18 mouse cellular contexts compared by ENCODE assay signal in genomic region chr6:134218441-134218840, GRCm38 (mm10).
DNase-seq lines count a peak whose midpoint lies in the region; ATAC-seq and TF ChIP-seq lines count a peak whose summit lies in the region.
"Had no signal": no experiment of that assay in that cellular context is flagged by ENCODE, and none has a peak within 500 bp of the region (broad histone marks: within the 10 kb centered on the region; RNA-seq: fewer than 3 reads in every experiment).

No protein-coding gene starts in this region.

- peak; percentile 30 for ATAC-seq in forebrain, postnatal 0 days
- ATAC-seq: intestine, embryonic 16.5 days had no signal

- DNase-seq in forebrain, postnatal 0 days: peak; percentile 69
- no peak for DNase-seq in forebrain, embryonic 10.5 days (ENCODE audit: extremely low spot score, low spot score)
- DNase-seq in testis, postnatal 14 days (ENCODE audit: low spot score): no peak
- DNase-seq in brain, embryonic 14.5 days (ENCODE audit: low read depth): peak; percentile 57
- DNase-seq in cerebellum, postnatal 4 days (ENCODE audit: low spot score in 2 of 2): no peak
- DNase-seq in layer of hippocampus, postnatal 25 days (ENCODE audit: extremely low spot score in 1 of 2, low spot score in 1 of 2): no peak
- DNase-seq: adrenal gland, postnatal 10 days; cerebellum, adult 2 months; cerebellum, postnatal 10 days; embryo, embryonic 11 days; gastrocnemius, postnatal 14 days; heart, postnatal 36 days; kidney, adult 2 months had no signal

- no peak for TF ChIP-seq POLR2A in testis, adult 2 months (IDR thresholded peaks at IDR 0.05; ENCODE audit: control insufficient read depth, low read depth, low read length)
- no peak for TF ChIP-seq POLR2A in brain, embryonic 14.5 days (IDR thresholded peaks at IDR 0.05; ENCODE audit: borderline replicate concordance, extremely low read depth, insufficient read depth, insufficient read length, poor library complexity, severe bottlenecking)

- H3K4me2 ChIP-seq in forebrain, postnatal 0 days (ENCODE audit: low read depth): no peak overlapping the region
- H3K4me2 ChIP-seq: embryonic facial prominence, embryonic 12.5 days; heart, embryonic 12.5 days; hindbrain, embryonic 15.5 days had no signal

- no peaks in the 10 kb centered on the region for H3K27me3 ChIP-seq in forebrain, postnatal 0 days (ENCODE audit: insufficient read depth, low read length)
- no peaks in the 10 kb centered on the region for H3K27me3 ChIP-seq in forebrain, embryonic 10.5 days (ENCODE audit: poor library complexity, severe bottlenecking)
- no peaks in the 10 kb centered on the region for H3K27me3 ChIP-seq in testis, adult 2 months (ENCODE audit: control insufficient read depth, insufficient read depth, low read length)
- H3K27me3 ChIP-seq: embryonic facial prominence, embryonic 12.5 days; heart, embryonic 12.5 days; hindbrain, embryonic 15.5 days had no signal

- H3K36me3 ChIP-seq in forebrain, postnatal 0 days (ENCODE audit: insufficient read depth): no peaks in the 10 kb centered on the region
- H3K36me3 ChIP-seq in forebrain, embryonic 10.5 days (replicated peaks): peaks cover 8% of the 10 kb centered on the region
- no peaks in the 10 kb centered on the region for H3K36me3 ChIP-seq in testis, adult 2 months (ENCODE audit: control insufficient read depth, insufficient read depth, low read length)
- H3K36me3 ChIP-seq: hindbrain, embryonic 15.5 days had no signal

- no peak for TF ChIP-seq CTCF in forebrain, postnatal 0 days (IDR thresholded peaks at IDR 0.05; ENCODE audit: low read depth)
- no peak for TF ChIP-seq CTCF in testis, adult 2 months (IDR thresholded peaks at IDR 0.05; ENCODE audit: control insufficient read depth, insufficient read depth, insufficient replicate concordance, low read depth, low read length)
- TF ChIP-seq CTCF in brain, embryonic 14.5 days (IDR thresholded peaks at IDR 0.05; ENCODE audit: borderline replicate concordance, extremely low read depth, insufficient read depth, insufficient read length): no peak

- no peak overlapping the region for H3K4me3 ChIP-seq in forebrain, postnatal 0 days (ENCODE audit: low read depth, low read length)
- no peak overlapping the region for H3K4me3 ChIP-seq in forebrain, embryonic 10.5 days
- no peak overlapping the region for H3K4me3 ChIP-seq in testis, adult 2 months (ENCODE audit: control insufficient read depth, low read depth, low read length)
- H3K4me3 ChIP-seq: embryonic facial prominence, embryonic 12.5 days; heart, embryonic 12.5 days; hindbrain, embryonic 15.5 days had no signal

- H3K9ac ChIP-seq in forebrain, postnatal 0 days: no peak overlapping the region
- H3K9ac ChIP-seq: embryonic facial prominence, embryonic 12.5 days; heart, embryonic 12.5 days; hindbrain, embryonic 15.5 days had no signal

- no peaks in the 10 kb centered on the region for H3K9me3 ChIP-seq in forebrain, postnatal 0 days (ENCODE audit: low read length)
- H3K9me3 ChIP-seq in forebrain, embryonic 10.5 days: no peaks in the 10 kb centered on the region
- H3K9me3 ChIP-seq: embryonic facial prominence, embryonic 12.5 days; heart, embryonic 12.5 days; hindbrain, embryonic 15.5 days had no signal

- WGBS in forebrain, postnatal 0 days: 40% methylated on average over 3 of the region's 3 CpGs
- WGBS in forebrain, embryonic 10.5 days: 88% methylated on average over 3 of the region's 3 CpGs

- H3K27ac ChIP-seq in forebrain, postnatal 0 days (ENCODE audit: low read depth, low read length): peak overlapping the region; percentile 47
- no peak overlapping the region for H3K27ac ChIP-seq in forebrain, embryonic 10.5 days
- peak overlapping the region; percentile 34; the same call in 1 of the 2 replicates for H3K27ac ChIP-seq in testis, adult 2 months (ENCODE audit: control insufficient read depth, insufficient read depth, low read depth, low read length)
- H3K27ac ChIP-seq: embryonic facial prominence, embryonic 12.5 days; hindbrain, embryonic 15.5 days had no signal

- H3K4me1 ChIP-seq in forebrain, postnatal 0 days (ENCODE audit: insufficient read depth): peaks cover 15% of the 10 kb centered on the region
- H3K4me1 ChIP-seq in forebrain, embryonic 10.5 days: peaks cover 14% of the 10 kb centered on the region
- H3K4me1 ChIP-seq in testis, adult 2 months (ENCODE audit: control insufficient read depth, insufficient read depth, low read length): no peaks in the 10 kb centered on the region; the same call in 1 of the 2 replicates

Comparison
In these comparisons a context has a peak if more than half of its experiments do, and no peak if none do; other contexts are left out.
1. DNase-seq: peak in forebrain, postnatal 0 days (single experiment) and brain, embryonic 14.5 days (single experiment); none in forebrain, embryonic 10.5 days (single experiment), testis, postnatal 14 days (single experiment), cerebellum, postnatal 4 days (0 of 2) and layer of hippocampus, postnatal 25 days (0 of 2).